Mouse (Mus musculus) hindbrain, embryonic 16.5 days (tissue): ENCODE results near the gene Proz. TPM values are rescaled to one million over a fixed set of nuclear protein-coding genes. Genes with fewer than 3 reads are reported as not detected.
"Not testable (repeated sequence)": the region's sequence is repeated elsewhere in the genome, so short reads cannot be mapped to it uniquely, and the experiment has no call there.

ENCODE experiments used
- ATAC-seq: fragments of 200-750 bp; cut with Nextera tagmentation; 2 replicates; pipeline ENCODE4 v1.8.0; 2017; ENCODE audit warnings: moderate TSS enrichment, moderate library complexity
- H3K27ac ChIP-seq: fragments of 300-500 bp; sonication (generic); 2 replicates; pipeline ENCODE4 v1.5.1; 2014; ENCODE audit warnings: low read depth, mild to moderate bottlenecking, control low read depth, low read length, moderate library complexity
- H3K27me3 ChIP-seq: fragments of 300-500 bp; sonication (generic); replicated peaks from 2 replicates; pipeline ENCODE4 v1.6.1; 2014; ENCODE audit warnings: low read length; ENCODE audit not compliant: control insufficient read depth, insufficient read depth
- H3K36me3 ChIP-seq: fragments of 300-500 bp; sonication (generic); 2 replicates; pipeline ENCODE4 v1.6.1; 2014; ENCODE audit warnings: mild to moderate bottlenecking, low read length, moderate library complexity, mixed read lengths; ENCODE audit not compliant: control insufficient read depth, insufficient read depth
- H3K4me1 ChIP-seq: fragments of 300-500 bp; sonication (generic); 2 replicates; pipeline ENCODE4 v1.6.1; 2014; ENCODE audit warnings: low read depth, low read length; ENCODE audit not compliant: control insufficient read depth, insufficient read depth
- H3K4me2 ChIP-seq: fragments of 300-500 bp; sonication (generic); 2 replicates; pipeline ENCODE4 v1.6.1; 2014; ENCODE audit warnings: mild to moderate bottlenecking, low read length, control low read depth, moderate library complexity
- H3K4me3 ChIP-seq: fragments of 300-500 bp; sonication (generic); 2 replicates; pipeline ENCODE4 v1.5.1; 2014; ENCODE audit warnings: mild to moderate bottlenecking, low read length, control low read depth, moderate library complexity
- H3K9ac ChIP-seq: fragments of 300-500 bp; sonication (generic); 2 replicates; pipeline ENCODE4 v1.6.1; 2014; ENCODE audit warnings: low read depth, mild to moderate bottlenecking, control low read depth, low read length, moderate library complexity
- H3K9me3 ChIP-seq: fragments of 300-500 bp; sonication (generic); 2 replicates; pipeline ENCODE4 v1.6.1; 2014; ENCODE audit warnings: mild to moderate bottlenecking, low read length, moderate library complexity; ENCODE audit not compliant: control insufficient read depth
- WGBS: fragments of 180-500 bp; shearing (Covaris S2); extraction: QIAGEN DNeasy Blood & Tissue Kit; methylation state at CpG from one replicate; pipeline ENCODE4 v1.1.7; 2014; 5-methylcytosine and 5-hydroxymethylcytosine counted together
- polyA plus RNA-seq: library from polyadenylated mRNA; unstranded; fragments of >200 nt; fragmentation: Nextera tagmentation; extraction: Ambion mirVana; gene quantifications from 2 replicates; pipeline ENCODE4 v1.2.1, GENCODE M21; 2015

Proz gene
- polyA plus RNA-seq, 1 experiment from 2014 or later = 1.1 TPM

- Histone ChIP-seq H3K4me1 (no peaks in the 10 kb centered on the region), H3K9me3 (no peaks in the 10 kb centered on the region), H3K27ac (no peak overlapping the region), H3K27me3 (no peaks in the 10 kb centered on the region), H3K9ac (no peak overlapping the region), H3K4me2 (no peak overlapping the region), H3K4me3 (no peak overlapping the region), H3K36me3 (no peaks in the 10 kb centered on the region)
- WGBS = 78% methylated on average over 6 of the region's 6 CpGs
- ATAC-seq = no peak
Observed at GRCm38 (mm10) chr8:13039054-13039453, 21.7 kb upstream of the Proz start.

- ATAC-seq = no peak
- no peaks in the 10 kb centered on the region for H3K4me1 ChIP-seq
- no peak overlapping the region for H3K27ac ChIP-seq
- no peak overlapping the region for H3K4me2 ChIP-seq
- H3K36me3 ChIP-seq = no peaks in the 10 kb centered on the region
- 89% methylated on average over 4 of the region's 4 CpGs for WGBS
- H3K4me3 ChIP-seq = no peak overlapping the region
- H3K27me3 ChIP-seq = no peaks in the 10 kb centered on the region
- H3K9me3 ChIP-seq = no peaks in the 10 kb centered on the region
- no peak overlapping the region for H3K9ac ChIP-seq
Observed at GRCm38 (mm10) chr8:13041459-13041858, 19.3 kb upstream of the Proz start.

- H3K36me3 ChIP-seq = no peaks in the 10 kb centered on the region
- H3K27ac ChIP-seq = no peak overlapping the region
- H3K4me2 ChIP-seq = no peak overlapping the region
- no peaks in the 10 kb centered on the region for H3K4me1 ChIP-seq
- no peaks in the 10 kb centered on the region; the same call in 1 of the 2 replicates for H3K9me3 ChIP-seq
- H3K4me3 ChIP-seq = no peak overlapping the region
- 54% methylated on average over 5 of the region's 5 CpGs for WGBS
- ATAC-seq = no peak
- H3K27me3 ChIP-seq = no peaks in the 10 kb centered on the region
- no peak overlapping the region for H3K9ac ChIP-seq
Observed at GRCm38 (mm10) chr8:13047652-13048051, 13.1 kb upstream of the Proz start.

- Histone ChIP-seq H3K4me3 (no peak overlapping the region), H3K9me3 (no peaks in the 10 kb centered on the region; the same call in 1 of the 2 replicates), H3K27ac (no peak overlapping the region), H3K4me1 (no peaks in the 10 kb centered on the region), H3K9ac (no peak overlapping the region), H3K4me2 (no peak overlapping the region), H3K36me3 (no peaks in the 10 kb centered on the region), H3K27me3 (no peaks in the 10 kb centered on the region)
- no peak for ATAC-seq
- WGBS = 72% methylated on average over 10 of the region's 10 CpGs
Observed at GRCm38 (mm10) chr8:13050550-13050949, 10.2 kb upstream of the Proz start.

GRCm38 (mm10) chr8:13057351-13057750, 3.4 kb upstream of the Proz start:
- Histone ChIP-seq H3K4me1 (no peaks in the 10 kb centered on the region), H3K36me3 (no peaks in the 10 kb centered on the region), H3K4me3 (no peak overlapping the region), H3K9ac (no peak overlapping the region), H3K27ac (no peak overlapping the region), H3K4me2 (no peak overlapping the region), H3K27me3 (no peaks in the 10 kb centered on the region), H3K9me3 (no peaks in the 10 kb centered on the region)
- 86% methylated on average over 4 of the region's 4 CpGs for WGBS
- no peak for ATAC-seq

- H3K27ac ChIP-seq = no peak overlapping the region
- no peak overlapping the region for H3K9ac ChIP-seq
- H3K4me3 ChIP-seq = no peak overlapping the region
- no peaks in the 10 kb centered on the region for H3K27me3 ChIP-seq
- no peaks in the 10 kb centered on the region for H3K9me3 ChIP-seq
- 86% methylated on average over 16 of the region's 16 CpGs for WGBS
- no peaks in the 10 kb centered on the region for H3K4me1 ChIP-seq
- no peaks in the 10 kb centered on the region for H3K36me3 ChIP-seq
- no peak overlapping the region for H3K4me2 ChIP-seq
- ATAC-seq = no peak
Observed at GRCm38 (mm10) chr8:13063112-13063511, 2.4 kb downstream of the Proz start.

GRCm38 (mm10) chr8:13073255-13073654, 12.5 kb downstream of the Proz start:
- Histone ChIP-seq H3K9ac (no peak overlapping the region), H3K27me3 (no peaks in the 10 kb centered on the region), H3K27ac (no peak overlapping the region), H3K4me2 (no peak overlapping the region), H3K36me3 (peaks cover 32% of the 10 kb centered on the region), H3K4me3 (no peak overlapping the region), H3K4me1 (no peaks in the 10 kb centered on the region), H3K9me3 (no peaks in the 10 kb centered on the region)
- 94% methylated on average over 11 of the region's 11 CpGs for WGBS
- no peak for ATAC-seq

GRCm38 (mm10) chr8:13075044-13075443, 14.3 kb downstream of the Proz start:
- WGBS = 93% methylated on average over 8 of the region's 8 CpGs
- Histone ChIP-seq H3K36me3 (peaks cover 47% of the 10 kb centered on the region), H3K4me2 (no peak overlapping the region), H3K27me3 (no peaks in the 10 kb centered on the region), H3K4me3 (no peak overlapping the region), H3K9ac (no peak overlapping the region), H3K27ac (no peak overlapping the region), H3K4me1 (no peaks in the 10 kb centered on the region), H3K9me3 (no peaks in the 10 kb centered on the region)
- no peak for ATAC-seq

- H3K36me3 ChIP-seq = peaks cover 51% of the 10 kb centered on the region
- H3K27ac ChIP-seq, H3K4me3 ChIP-seq, H3K4me2 ChIP-seq, H3K9me3 ChIP-seq, H3K4me1 ChIP-seq, H3K27me3 ChIP-seq, H3K9ac ChIP-seq, ATAC-seq: not testable (repeated sequence)
- WGBS = 100% methylated on average over 1 of the region's 1 CpGs
Observed at GRCm38 (mm10) chr8:13075579-13075978, 14.9 kb downstream of the Proz start.

GRCm38 (mm10) chr8:13077542-13077941, 16.8 kb downstream of the Proz start:
- Histone ChIP-seq H3K27me3 (no peaks in the 10 kb centered on the region), H3K4me3 (no peak overlapping the region), H3K27ac (no peak overlapping the region), H3K36me3 (peaks cover 63% of the 10 kb centered on the region), H3K9ac (no peak overlapping the region), H3K4me2 (no peak overlapping the region), H3K9me3 (no peaks in the 10 kb centered on the region), H3K4me1 (no peaks in the 10 kb centered on the region)
- no peak for ATAC-seq
- WGBS = 85% methylated on average over 7 of the region's 7 CpGs
